20 mouse cellular contexts compared by ENCODE assay signal in the genomic region with DNA sequence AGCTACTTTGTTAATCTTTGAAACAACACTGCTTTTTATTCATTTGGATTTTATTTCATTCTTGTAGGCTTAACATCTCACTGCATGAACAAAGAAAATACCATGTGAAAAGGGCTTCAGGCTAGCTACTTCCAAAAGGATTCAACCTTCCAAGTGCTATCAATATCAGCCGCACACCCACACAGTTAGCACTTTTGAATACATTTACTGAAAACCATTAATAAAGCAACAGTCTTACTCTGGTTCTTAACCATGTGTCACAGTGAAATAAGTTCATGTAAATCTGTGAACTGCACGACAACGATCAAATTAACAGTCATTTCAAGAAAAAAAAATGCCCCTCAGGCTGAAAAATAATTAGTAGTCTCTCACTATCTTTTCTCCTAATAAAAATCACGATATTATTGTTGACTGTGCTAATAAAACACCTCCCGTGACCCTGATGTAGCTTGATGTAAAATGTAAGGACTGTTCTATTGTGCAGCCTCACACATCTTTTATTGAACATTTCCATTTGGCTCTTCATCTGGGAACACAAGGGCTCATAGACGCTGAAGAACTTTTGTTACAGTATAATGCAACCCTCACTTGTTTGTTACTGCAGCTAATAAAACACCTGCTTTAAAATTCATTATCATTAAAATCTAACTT.
"Had no signal": no experiment of that assay in that cellular context is flagged by ENCODE, and none has a peak within 500 bp of the region (broad histone marks: within the 10 kb centered on the region; RNA-seq: fewer than 3 reads in every experiment).

No protein-coding gene starts in this region.

- H3K36me3 ChIP-seq: kidney, embryonic 15.5 days; neural tube, embryonic 12.5 days; neural tube, embryonic 15.5 days; stomach, embryonic 15.5 days had no signal

- H3K4me1 ChIP-seq: kidney, embryonic 15.5 days; neural tube, embryonic 12.5 days; neural tube, embryonic 15.5 days; stomach, embryonic 15.5 days had no signal

- H3K9me3 ChIP-seq: kidney, embryonic 15.5 days; neural tube, embryonic 12.5 days; neural tube, embryonic 15.5 days; stomach, embryonic 15.5 days had no signal

- H3K4me2 ChIP-seq: kidney, embryonic 15.5 days; liver, embryonic 11.5 days; lung, embryonic 14.5 days; neural tube, embryonic 12.5 days; neural tube, embryonic 15.5 days; stomach, embryonic 15.5 days had no signal

- H3K9ac ChIP-seq: kidney, embryonic 15.5 days; liver, embryonic 14.5 days; liver, postnatal 0 days; lung, embryonic 14.5 days; neural tube, embryonic 12.5 days; neural tube, embryonic 15.5 days; stomach, embryonic 15.5 days had no signal

- ATAC-seq: liver, postnatal 0 days; lung, postnatal 0 days had no signal

- H3K4me3 ChIP-seq: kidney, embryonic 15.5 days; left cerebral cortex, adult 2 months; neural tube, embryonic 12.5 days; neural tube, embryonic 15.5 days; stomach, embryonic 15.5 days had no signal

- H3K27me3 ChIP-seq: kidney, embryonic 15.5 days; neural tube, embryonic 12.5 days; neural tube, embryonic 15.5 days; stomach, embryonic 15.5 days had no signal

- H3K27ac ChIP-seq: kidney, embryonic 15.5 days; left cerebral cortex, adult 2 months; liver, embryonic 14.5 days; macrophage; neural tube, embryonic 12.5 days; neural tube, embryonic 15.5 days; stomach, embryonic 15.5 days had no signal

- DNase-seq: kidney, adult 11 months; kidney, adult 8-10 months; kidney, postnatal 10 days; kidney, postnatal 36 days; layer of hippocampus, postnatal 36 days; liver, postnatal 0 days; lung, embryonic 14.5 days; right cerebral cortex, adult 18-20 months; right cerebral cortex, postnatal 14 days; right cerebral cortex, postnatal 4 days; thymus, postnatal 25 days had no signal
